Mouse (Mus musculus) NIH3T3 (cell line): Measurements from ENCODE around the gene Hyal4.

Experiments used
- DNase-seq: peaks from one replicate; pipeline ENCODE4 v3.0.0-alpha.2; 2012; ENCODE audit warnings: low read depth

Hyal4 gene

GRCm38 (mm10) chr6:24748029-24748428 is at the start of gene Hyal4:
Hyal4 (plus strand) TSS chr6:24748329.
- no peak for DNase-seq

DNA sequence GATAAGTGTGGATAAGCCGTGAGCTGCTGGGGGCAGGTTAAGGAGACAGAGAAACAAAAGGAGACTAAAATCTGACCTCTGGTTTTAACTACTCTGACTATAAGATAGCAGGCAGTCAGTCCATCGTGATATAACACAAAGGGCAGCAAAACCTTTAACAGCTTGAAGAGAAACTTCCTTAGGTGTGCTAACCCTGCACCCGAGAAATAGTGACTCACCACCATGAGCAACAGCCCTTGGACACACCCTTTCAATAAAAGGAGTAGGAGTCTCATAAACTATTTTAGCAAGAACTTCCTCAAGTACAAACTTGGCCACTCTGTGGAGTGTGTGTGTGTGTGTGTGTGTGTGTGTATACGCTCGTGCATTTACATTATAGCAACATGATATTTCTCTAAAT is 41.0 kb upstream of the Hyal4 start:
- DNase-seq = no peak

DNA sequence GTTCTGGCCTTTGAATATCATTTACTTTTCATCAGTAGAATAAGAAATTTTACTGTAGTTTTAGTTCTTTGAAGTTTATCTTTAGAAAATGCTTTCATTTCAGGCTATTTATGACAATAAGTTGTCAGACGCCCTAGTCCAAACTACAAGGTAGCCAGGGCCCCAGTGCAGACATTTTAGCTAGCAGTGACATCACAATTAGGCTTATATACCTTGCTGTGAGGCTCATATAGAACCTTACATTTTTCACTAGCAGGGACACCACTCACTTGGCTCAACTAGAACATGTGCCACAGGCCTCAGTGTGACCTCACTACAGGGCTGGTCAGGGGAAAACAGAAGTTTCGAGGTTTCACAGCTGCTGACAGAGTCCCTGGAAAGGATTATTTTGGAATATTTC is 40.6 kb upstream of the Hyal4 start:
- DNase-seq = no peak

GRCm38 (mm10) chr6:24721317-24722099 is 26.6 kb upstream of the Hyal4 start:
- DNase-seq = peak; percentile 79

DNA sequence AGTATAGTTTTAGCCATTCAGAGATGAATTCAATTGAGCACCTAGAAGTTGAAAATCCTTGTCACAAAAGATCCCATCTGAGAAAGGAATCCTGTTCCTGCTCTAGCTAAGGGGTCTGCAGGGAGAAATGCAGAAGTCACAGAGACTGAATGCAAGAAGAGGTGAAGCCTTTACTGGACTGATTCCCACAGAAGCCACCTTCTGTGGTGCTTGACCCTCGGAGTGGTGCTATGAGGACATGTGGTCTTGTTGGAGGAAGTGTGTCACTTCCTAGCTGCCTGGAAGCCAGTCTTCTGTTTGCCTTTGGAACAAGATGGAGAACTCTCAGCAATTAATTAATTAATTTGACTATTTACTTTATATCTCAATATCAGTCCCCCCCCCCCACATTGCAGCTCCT is 20.0 kb upstream of the Hyal4 start:
- no peak for DNase-seq

GRCm38 (mm10) chr6:24732945-24733344 is 15.2 kb upstream of the Hyal4 start, which contains the start of gene Hyal6:
Hyal6 (plus strand) TSS chr6:24733245.
- no peak for DNase-seq

- peak; percentile 12 for DNase-seq
Measured at GRCm38 (mm10) chr6:24734565-24734964, 13.6 kb upstream of the Hyal4 start.

GRCm38 (mm10) chr6:24759281-24759680 is 11.2 kb downstream of the Hyal4 start:
- no peak for DNase-seq

DNA sequence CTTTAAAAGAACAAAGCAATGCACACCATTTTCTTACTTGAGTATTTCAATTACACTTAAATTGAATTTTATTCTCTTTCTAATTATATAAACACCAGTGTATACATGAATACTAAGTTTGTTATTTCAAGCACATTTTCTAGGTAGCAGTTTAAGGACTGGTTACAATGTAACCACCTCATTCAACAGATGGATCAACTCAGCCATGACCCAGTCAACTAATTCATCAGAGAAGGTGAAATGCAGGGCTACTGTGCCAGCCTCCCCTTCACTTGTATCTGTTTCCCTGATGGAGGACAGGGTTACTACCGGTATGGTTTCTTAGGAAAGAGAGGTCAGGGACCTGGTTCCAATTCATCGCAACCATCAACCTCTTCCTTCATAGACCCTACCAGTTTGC is 18.1 kb downstream of the Hyal4 start:
- no peak for DNase-seq

DNA sequence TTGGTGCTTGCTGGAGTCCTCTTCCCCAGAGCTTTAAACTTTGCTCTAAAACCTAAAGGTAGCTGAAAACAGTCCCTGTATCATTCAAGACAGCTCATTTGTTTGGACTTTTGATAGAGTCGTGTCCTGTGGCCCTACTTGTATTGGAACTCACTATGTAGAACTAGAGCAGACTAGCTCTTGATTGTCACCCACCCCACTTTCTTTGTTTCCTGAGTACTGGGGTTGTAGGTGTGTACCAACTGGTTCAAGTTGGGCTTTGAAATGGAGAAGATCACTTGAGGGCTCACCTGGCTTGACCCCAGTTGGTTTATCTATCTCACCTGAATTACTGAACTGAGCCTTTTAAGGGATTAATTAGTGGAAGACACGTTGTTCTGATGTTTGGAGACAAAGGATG is 31.1 kb downstream of the Hyal4 start:
- no peak for DNase-seq

GRCm38 (mm10) chr6:24790888-24791287 is 42.8 kb downstream of the Hyal4 start, which contains the start of gene Spam1:
Spam1 (plus strand) TSS chr6:24791188.
- no peak for DNase-seq
